Mouse (Mus musculus) MEL (cell line): ENCODE results near the gene Fam171b. TPM values are rescaled to one million over a fixed set of nuclear protein-coding genes. Genes with fewer than 3 reads are reported as not detected.

Experiments used
- DNase-seq: peaks from one replicate; pipeline ENCODE4 v3.0.0; 2011; ENCODE audit warnings: low read depth, low spot score
- H3K27ac ChIP-seq: 2 replicates; pipeline ENCODE4 v1.5.1; 2012; ENCODE audit warnings: low read depth, mild to moderate bottlenecking, control low read depth, low read length, moderate library complexity; ENCODE audit not compliant: control insufficient read depth
- H3K27me3 ChIP-seq, 2 experiments: fragments of 150-350 bp in 1 of 2; sonication (generic) in 1 of 2; 2 replicates each; pipeline ENCODE4 v1.6.1; 2012; ENCODE audit warnings: low read length in 2 of 2, mild to moderate bottlenecking in 2 of 2, improper control_type of control experiment in 1 of 2, moderate library complexity in 1 of 2; ENCODE audit not compliant: insufficient read depth in 2 of 2, control insufficient read depth in 1 of 2
- H3K36me3 ChIP-seq, 2 experiments: 2 replicates each; pipeline ENCODE4 v1.6.1; 2012 to 2014; ENCODE audit warnings: low read length in 2 of 2, improper control_type of control experiment in 1 of 2, inconsistent platforms in 1 of 2, mild to moderate bottlenecking in 1 of 2; ENCODE audit not compliant: insufficient read depth in 2 of 2, control insufficient read depth in 1 of 2
- H3K4me1 ChIP-seq, 2 experiments: fragments of 150-350 bp in 1 of 2; sonication (generic) in 1 of 2; 2 replicates each; pipeline ENCODE4 v1.6.1; 2012; ENCODE audit warnings: low read length in 2 of 2, improper control_type of control experiment in 1 of 2, mild to moderate bottlenecking in 1 of 2; ENCODE audit not compliant: insufficient read depth in 2 of 2, control insufficient read depth in 1 of 2
- H3K4me3 ChIP-seq, 2 experiments: fragments of 150-350 bp in 1 of 2; sonication (generic) in 1 of 2; 2 replicates each; pipeline ENCODE4 v1.5.1; 2012; ENCODE audit warnings: low read depth in 2 of 2, low read length in 2 of 2, mild to moderate bottlenecking in 2 of 2, moderate library complexity in 2 of 2, control low read depth in 1 of 2, improper control_type of control experiment in 1 of 2; ENCODE audit not compliant: control insufficient read depth in 1 of 2, insufficient read depth in 1 of 2
- H3K79me2 ChIP-seq: 2 replicates; pipeline ENCODE4 v1.6.1; 2012; ENCODE audit warnings: mild to moderate bottlenecking, low read length, moderate library complexity; ENCODE audit not compliant: control insufficient read depth, poor library complexity, insufficient read depth
- H3K9ac ChIP-seq: 2 replicates; pipeline ENCODE4 v1.6.1; 2012; ENCODE audit warnings: low read depth, mild to moderate bottlenecking, control low read depth, low read length, moderate library complexity; ENCODE audit not compliant: control insufficient read depth, poor library complexity, severe bottlenecking
- H3K9me3 ChIP-seq: fragments of 150-350 bp; sonication (generic); replicated peaks from 2 replicates; pipeline ENCODE4 v1.6.1; 2012; ENCODE audit warnings: mild to moderate bottlenecking, low read length, improper control_type of control experiment, moderate library complexity; ENCODE audit not compliant: insufficient read depth
- BHLHE40 ChIP-seq: IDR thresholded peaks from 2 replicates; pipeline ENCODE4 v1.6.1; 2012; ENCODE audit warnings: low read depth, mild to moderate bottlenecking, inconsistent platforms, low read length, improper control_type of control experiment, borderline replicate concordance
- CTCF ChIP-seq, 3 experiments: IDR thresholded peaks in 2 of 3; conservative IDR thresholded peaks in 1 of 3; 2 replicates each; pipeline ENCODE4 v1.5.1; 2011 to 2012; ENCODE audit warnings: low read length in 3 of 3, low read depth in 2 of 3, mild to moderate bottlenecking in 2 of 3, improper control_type of control experiment in 1 of 3, inconsistent platforms in 1 of 3, mixed read lengths in 1 of 3, moderate library complexity in 1 of 3; ENCODE audit not compliant: control insufficient read depth in 1 of 3, insufficient read depth in 1 of 3, poor library complexity in 1 of 3, severe bottlenecking in 1 of 3
- E2F4 ChIP-seq: IDR thresholded peaks from 2 replicates; pipeline ENCODE4 v1.6.1; 2011; ENCODE audit warnings: low read depth, low read length, improper control_type of control experiment, borderline replicate concordance
- ELF1 ChIP-seq: IDR thresholded peaks from 2 replicates; pipeline ENCODE4 v1.6.1; 2014; ENCODE audit warnings: low read depth, mild to moderate bottlenecking, inconsistent platforms, low read length, improper control_type of control experiment, moderate library complexity
- GATA1 ChIP-seq: IDR thresholded peaks from 2 replicates; pipeline ENCODE4 v1.6.1; 2011; ENCODE audit warnings: low read depth, low read length, improper control_type of control experiment
- JUND ChIP-seq: IDR thresholded peaks from 2 replicates; pipeline ENCODE4 v1.6.1; 2011; ENCODE audit warnings: low read depth, mild to moderate bottlenecking, improper control_type of control experiment, low read length
- KAT2A ChIP-seq: conservative IDR thresholded peaks from 2 replicates; pipeline ENCODE4 v1.6.1; 2012; ENCODE audit warnings: low read depth, low read length, improper control_type of control experiment, inconsistent platforms
- MAX ChIP-seq: IDR thresholded peaks from 2 replicates; pipeline ENCODE4 v1.6.1; 2011; ENCODE audit warnings: low read length, improper control_type of control experiment
- MAZ ChIP-seq: IDR thresholded peaks from 2 replicates; pipeline ENCODE4 v1.6.1; 2012; ENCODE audit warnings: low read depth, mild to moderate bottlenecking, inconsistent platforms, low read length, improper control_type of control experiment
- MEF2A ChIP-seq: IDR thresholded peaks from 2 replicates; pipeline ENCODE4 v1.6.1; 2014; ENCODE audit warnings: low read depth, mild to moderate bottlenecking, inconsistent platforms, low read length, improper control_type of control experiment; ENCODE audit not compliant: poor library complexity, insufficient replicate concordance, severe bottlenecking; ENCODE audit errors: extremely low read depth
- MXI1 ChIP-seq: IDR thresholded peaks from 2 replicates; pipeline ENCODE4 v1.6.1; 2011; ENCODE audit warnings: mild to moderate bottlenecking, low read depth, low read length, improper control_type of control experiment
- MYB ChIP-seq: IDR thresholded peaks from 2 replicates; pipeline ENCODE4 v1.6.1; 2011; ENCODE audit warnings: mild to moderate bottlenecking, low read depth, low read length, improper control_type of control experiment
- MYC ChIP-seq: IDR thresholded peaks from 2 replicates; pipeline ENCODE4 v1.6.1; 2011; ENCODE audit warnings: low read depth, mild to moderate bottlenecking, low read length, improper control_type of control experiment, moderate library complexity
- NELFE ChIP-seq: IDR thresholded peaks from 2 replicates; pipeline ENCODE4 v1.6.1; 2011; ENCODE audit warnings: low read depth, low read length, improper control_type of control experiment
- NRF1 ChIP-seq: IDR thresholded peaks from 2 replicates; pipeline ENCODE4 v1.6.1; 2014; ENCODE audit warnings: low read depth, mild to moderate bottlenecking, inconsistent platforms, low read length, improper control_type of control experiment, moderate library complexity; ENCODE audit not compliant: poor library complexity, insufficient read depth, severe bottlenecking
- POLR2A ChIP-seq, 2 experiments: IDR thresholded peaks; 2 replicates each; pipeline ENCODE4 v1.6.1; 2011 to 2012; ENCODE audit warnings: low read length in 2 of 2, mild to moderate bottlenecking in 2 of 2, control low read depth in 1 of 2, improper control_type of control experiment in 1 of 2, low read depth in 1 of 2, moderate library complexity in 1 of 2; ENCODE audit not compliant: control insufficient read depth in 1 of 2, insufficient read depth in 1 of 2, poor library complexity in 1 of 2
- POLR2AphosphoS2 ChIP-seq: IDR thresholded peaks from 2 replicates; pipeline ENCODE4 v1.6.1; 2011; ENCODE audit warnings: low read length, improper control_type of control experiment
- POLR2AphosphoS5 ChIP-seq: IDR thresholded peaks from 2 replicates; pipeline ENCODE4 v1.6.1; 2012; ENCODE audit warnings: low read depth, borderline replicate concordance, mild to moderate bottlenecking, inconsistent platforms, low read length, moderate library complexity, mixed read lengths
- RAD21 ChIP-seq: IDR thresholded peaks from 2 replicates; pipeline ENCODE4 v1.6.1; 2011; ENCODE audit warnings: mild to moderate bottlenecking, low read depth, low read length, improper control_type of control experiment
- RCOR1 ChIP-seq: IDR thresholded peaks from 2 replicates; pipeline ENCODE4 v1.6.1; 2012; ENCODE audit warnings: low read depth, mild to moderate bottlenecking, inconsistent platforms, low read length, improper control_type of control experiment
- SIN3A ChIP-seq: IDR thresholded peaks from 2 replicates; pipeline ENCODE4 v1.6.1; 2012; ENCODE audit warnings: low read length, improper control_type of control experiment, inconsistent platforms
- TBP ChIP-seq: IDR thresholded peaks from 2 replicates; pipeline ENCODE4 v1.8.0; 2011; ENCODE audit warnings: low read depth, low read length, improper control_type of control experiment
- UBTF ChIP-seq: IDR thresholded peaks from 2 replicates; pipeline ENCODE4 v1.6.1; 2012; ENCODE audit warnings: low read depth, mild to moderate bottlenecking, inconsistent platforms, low read length, improper control_type of control experiment, moderate library complexity, borderline replicate concordance; ENCODE audit not compliant: insufficient read depth
- USF2 ChIP-seq, 2 experiments: IDR thresholded peaks; 2 replicates each; pipeline ENCODE4 v1.6.1; 2011 to 2012; ENCODE audit warnings: improper control_type of control experiment in 2 of 2, low read length in 2 of 2, borderline replicate concordance in 1 of 2, inconsistent platforms in 1 of 2, low read depth in 1 of 2, mild to moderate bottlenecking in 1 of 2; ENCODE audit not compliant: insufficient read depth in 1 of 2
- ZKSCAN1 ChIP-seq: IDR thresholded peaks from 2 replicates; pipeline ENCODE4 v1.6.1; 2012; ENCODE audit warnings: low read depth, mild to moderate bottlenecking, inconsistent platforms, low read length, improper control_type of control experiment, moderate library complexity
- ZMIZ1 ChIP-seq: IDR thresholded peaks from 2 replicates; pipeline ENCODE4 v1.6.1; 2012; ENCODE audit warnings: low read depth, mild to moderate bottlenecking, inconsistent platforms, low read length, improper control_type of control experiment, moderate library complexity
- ZNF384 ChIP-seq: IDR thresholded peaks from 2 replicates; pipeline ENCODE4 v1.6.1; 2012; ENCODE audit warnings: low read depth, mild to moderate bottlenecking, inconsistent platforms, low read length, improper control_type of control experiment
- polyA plus RNA-seq, 2 experiments: library from polyadenylated mRNA; stranded (reverse) in 1 of 2; unstranded in 1 of 2; fragments of >175 nt in 1 of 2; fragments of >200 nt in 1 of 2; gene quantifications; 2 replicates each; pipeline versions ENCODE4 v1.2.1 to v1.2.4; 2012; ENCODE audit warnings: low replicate concordance in 2 of 2, low read depth in 1 of 2; ENCODE audit not compliant: insufficient read length in 2 of 2, insufficient read depth in 1 of 2, missing spikeins in 1 of 2
- total RNA-seq: library from RNA; depleted of rRNA; stranded (reverse); fragments of 300-350 nt; gene quantifications from 2 replicates; pipeline ENCODE4 v1.2.3, GENCODE M21; 2012

Fam171b gene
- total and polyA plus RNA-seq, 3 experiments: not detected

- Histone ChIP-seq H3K36me3 (no peaks in the 10 kb centered on the region), H3K4me3 (no peak overlapping the region), H3K27me3 (no peaks in the 10 kb centered on the region; a peak in 1 of 4 replicates), H3K9me3 (no peaks in the 10 kb centered on the region), H3K27ac (no peak overlapping the region), H3K79me2 (no peaks in the 10 kb centered on the region), H3K9ac (no peak overlapping the region), H3K4me1 (no peaks in the 10 kb centered on the region)
- DNase-seq: no peak
- TF ChIP-seq ELF1: no peak
- no peak for TF ChIP-seq MAX
- no peak for TF ChIP-seq NELFE
- TF ChIP-seq GATA1: no peak
- TF ChIP-seq MXI1: no peak
- no peak for TF ChIP-seq ZMIZ1
- no peak for TF ChIP-seq KAT2A
- no peak for TF ChIP-seq MYC
- no peak for TF ChIP-seq BHLHE40
- no peak for TF ChIP-seq RCOR1
- no peak for TF ChIP-seq CTCF (IDR thresholded peaks at IDR 0.05 in 2 of 3, conservative IDR thresholded peaks at IDR 0.05 in 1 of 3; ENCODE audit: control insufficient read depth in 1 of 3, insufficient read depth in 1 of 3, low read depth in 2 of 3, low read length in 3 of 3, poor library complexity in 1 of 3, severe bottlenecking in 1 of 3)
- TF ChIP-seq E2F4: no peak
- TF ChIP-seq POLR2AphosphoS2: no peak
- TF ChIP-seq JUND: no peak
- no peak for TF ChIP-seq MAZ
- no peak for TF ChIP-seq USF2 (IDR thresholded peaks at IDR 0.05; ENCODE audit: borderline replicate concordance in 1 of 2, insufficient read depth in 1 of 2, low read depth in 1 of 2, low read length in 2 of 2)
- no peak for TF ChIP-seq NRF1
- no peak for TF ChIP-seq POLR2AphosphoS5
- no peak for TF ChIP-seq POLR2A (IDR thresholded peaks at IDR 0.05; ENCODE audit: control insufficient read depth in 1 of 2, insufficient read depth in 1 of 2, low read depth in 1 of 2, low read length in 2 of 2, poor library complexity in 1 of 2)
These were observed 1.6 kb downstream of the Fam171b start for GRCm38 (mm10) chr2:83814009-83814408.

GRCm38 (mm10) chr2:83816147-83816546 lies 3.7 kb downstream of the Fam171b start:
- H3K36me3 ChIP-seq: no peaks in the 10 kb centered on the region
- TF ChIP-seq MYB (no peak), SIN3A (no peak), TBP (no peak), ELF1 (no peak), NELFE (no peak), MXI1 (no peak), POLR2AphosphoS5 (no peak), MAX (no peak), ZKSCAN1 (no peak), MEF2A (no peak), UBTF (no peak), ZNF384 (no peak), MYC (no peak), RAD21 (no peak)
- H3K4me1 ChIP-seq: no peaks in the 10 kb centered on the region
- H3K79me2 ChIP-seq: no peaks in the 10 kb centered on the region
- H3K9ac ChIP-seq: no peak overlapping the region
- H3K9me3 ChIP-seq: no peaks in the 10 kb centered on the region
- H3K27ac ChIP-seq: no peak overlapping the region
- H3K27me3 ChIP-seq: no peaks in the 10 kb centered on the region; a peak in 2 of 4 replicates
- no peak overlapping the region for H3K4me3 ChIP-seq
- DNase-seq: no peak
